Mouse (Mus musculus): ENCODE results near the gene Maml2. TPM values are rescaled to one million over a fixed set of nuclear protein-coding genes. Genes with fewer than 3 reads are reported as not detected.

Maml2 gene
- total and polyA plus RNA-seq, 2 experiments from 2014 or later: 11.4 to 11.6 TPM

DNA sequence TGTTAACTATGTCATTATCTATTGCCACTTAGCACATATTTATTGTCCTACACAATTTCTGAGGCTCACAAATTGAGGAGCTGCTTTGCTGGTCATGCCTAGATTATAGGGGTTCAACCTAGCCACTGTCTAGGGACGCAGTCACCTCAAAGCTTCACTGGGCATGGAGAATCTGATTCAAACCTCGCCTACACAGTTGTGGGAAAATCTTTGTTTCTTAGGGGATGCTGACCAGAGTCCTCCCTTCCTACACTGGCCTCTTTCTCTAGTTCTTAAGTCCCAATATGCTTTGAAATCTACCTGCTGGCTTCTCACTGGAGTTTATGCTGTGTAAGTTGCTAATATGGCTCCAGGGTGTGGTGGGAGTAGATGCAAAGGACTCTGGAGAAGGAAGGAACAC is 21.8 kb downstream of the Maml2 start:
- H3K4me1 ChIP-seq (ENCODE audit: insufficient read depth, low read length): 0 out of 2 replicates have a peak, but pooled peaks cover 5% of the 10 kb centered on the region
- 91% methylated on average over 2 of the region's 2 CpGs for WGBS
- ATAC-seq: no peak

GRCm38 (mm10) chr9:13320800-13321364 is 23.1 kb downstream of the Maml2 start:
- DNase-seq (ENCODE audit: low spot score): no peak
- Histone ChIP-seq H3K9me3 (ENCODE audit: low read length) (no peaks in the 10 kb centered on the region), H3K9ac (replicated peaks; ENCODE audit: low read length) (no peak overlapping the region), H3K36me3 (ENCODE audit: insufficient read depth, low read length) (no peaks in the 10 kb centered on the region), H3K4me2 (ENCODE audit: low read depth, low read length) (no peak overlapping the region), H3K27me3 (ENCODE audit: insufficient read depth, low read length) (no peaks in the 10 kb centered on the region), H3K27ac (no peak overlapping the region), H3K4me3 (ENCODE audit: low read length) (no peak overlapping the region), H3K4me1 (ENCODE audit: insufficient read depth, low read length) (0 out of 2 replicates have a peak, but pooled peaks cover 5% of the 10 kb centered on the region)
- WGBS: 81% methylated on average over 5 of the region's 5 CpGs
- ATAC-seq: no peak
- no peak for TF ChIP-seq CTCF (IDR thresholded peaks at IDR 0.05; ENCODE audit: low read depth)

More for the DNA sequence above, 21.8 kb downstream of the Maml2 start:
- Histone ChIP-seq H3K27me3 (ENCODE audit: insufficient read depth, low read length) (no peaks in the 10 kb centered on the region), H3K4me3 (ENCODE audit: low read length) (no peak overlapping the region), H3K27ac (no peak overlapping the region), H3K9ac (replicated peaks; ENCODE audit: low read length) (no peak overlapping the region), H3K4me2 (ENCODE audit: low read depth, low read length) (no peak overlapping the region), H3K36me3 (ENCODE audit: insufficient read depth, low read length) (no peaks in the 10 kb centered on the region), H3K9me3 (ENCODE audit: low read length) (no peaks in the 10 kb centered on the region)
- TF ChIP-seq CTCF (IDR thresholded peaks at IDR 0.05; ENCODE audit: low read depth): no peak
- no peak for DNase-seq (ENCODE audit: low spot score)

GRCm38 (mm10) chr9:13323074-13323473 is 25.3 kb downstream of the Maml2 start:
- Histone ChIP-seq H3K36me3 (ENCODE audit: insufficient read depth, low read length) (no peaks in the 10 kb centered on the region), H3K27ac (peak overlapping the region; percentile 15; the same call in 1 of the 2 replicates), H3K27me3 (ENCODE audit: insufficient read depth, low read length) (no peaks in the 10 kb centered on the region), H3K4me3 (ENCODE audit: low read length) (no peak overlapping the region), H3K9me3 (ENCODE audit: low read length) (no peaks in the 10 kb centered on the region), H3K4me1 (ENCODE audit: insufficient read depth, low read length) (0 out of 2 replicates have a peak, but pooled peaks cover 5% of the 10 kb centered on the region), H3K9ac (replicated peaks; ENCODE audit: low read length) (no peak overlapping the region), H3K4me2 (ENCODE audit: low read depth, low read length) (no peak overlapping the region)
- no peak for DNase-seq (ENCODE audit: low spot score)
- WGBS: 61% methylated on average over 2 of the region's 2 CpGs
- ATAC-seq: no peak
- no peak for TF ChIP-seq CTCF (IDR thresholded peaks at IDR 0.05; ENCODE audit: low read depth)

DNA sequence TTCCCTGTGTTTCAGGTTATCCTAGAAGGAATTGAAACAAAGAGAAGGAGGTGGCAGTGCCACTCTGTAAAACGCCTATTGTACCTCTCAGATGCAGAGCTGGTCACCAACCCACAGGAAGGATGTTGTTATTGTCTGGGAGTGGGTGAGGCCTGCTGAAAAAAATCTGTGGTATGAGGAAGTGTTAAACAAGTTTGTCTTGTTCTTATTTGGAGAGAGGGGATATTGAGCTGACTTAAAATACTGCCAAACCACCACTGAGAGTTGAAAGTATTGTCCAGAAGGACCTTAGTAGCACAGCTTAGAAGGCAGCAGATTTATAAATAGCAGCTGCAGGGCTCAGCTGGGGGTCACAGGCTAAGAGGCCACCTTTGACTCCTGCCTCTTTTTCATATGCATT is 25.9 kb downstream of the Maml2 start:
- no peak for TF ChIP-seq CTCF (IDR thresholded peaks at IDR 0.05; ENCODE audit: low read depth)
- 0 out of 2 replicates have a peak, but pooled peaks cover 5% of the 10 kb centered on the region for H3K4me1 ChIP-seq (ENCODE audit: insufficient read depth, low read length)
- H3K9me3 ChIP-seq (ENCODE audit: low read length): no peaks in the 10 kb centered on the region
- 11% methylated on average over 1 of the region's 1 CpGs for WGBS
- DNase-seq (ENCODE audit: low spot score) (no peak), ATAC-seq (no peak)
- H3K27ac ChIP-seq: peak overlapping the region; percentile 15; the same call in 1 of the 2 replicates
- H3K4me3 ChIP-seq (ENCODE audit: low read length): no peak overlapping the region
- H3K9ac ChIP-seq (replicated peaks; ENCODE audit: low read length): no peak overlapping the region
- no peaks in the 10 kb centered on the region for H3K36me3 ChIP-seq (ENCODE audit: insufficient read depth, low read length)
- no peaks in the 10 kb centered on the region for H3K27me3 ChIP-seq (ENCODE audit: insufficient read depth, low read length)
- H3K4me2 ChIP-seq (ENCODE audit: low read depth, low read length): no peak overlapping the region

DNA sequence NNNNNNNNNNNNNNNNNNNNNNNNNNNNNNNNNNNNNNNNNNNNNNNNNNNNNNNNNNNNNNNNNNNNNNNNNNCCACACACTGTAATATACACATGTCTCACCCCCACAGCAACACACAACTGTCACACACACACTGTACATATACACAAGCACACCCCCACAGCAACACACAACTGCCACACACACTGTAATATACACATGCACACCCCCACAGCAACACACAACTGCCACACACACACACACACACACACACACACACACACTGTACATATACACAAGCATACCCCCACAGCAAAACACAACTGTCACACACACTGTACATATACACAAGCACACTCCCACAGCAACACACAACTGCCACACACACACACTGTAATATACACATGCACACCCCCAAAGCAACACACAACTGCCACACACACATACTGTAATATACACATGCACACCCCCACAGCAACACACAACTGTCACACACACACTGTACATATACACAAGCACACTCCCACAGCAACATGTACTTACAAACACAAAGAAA is 116.5 kb downstream of the Maml2 start:
- no peak overlapping the region for H3K9ac ChIP-seq (replicated peaks; ENCODE audit: low read length)
- H3K36me3 ChIP-seq (ENCODE audit: insufficient read depth, low read length): no peaks in the 10 kb centered on the region
- H3K4me3 ChIP-seq (ENCODE audit: low read length): no peak overlapping the region
- ATAC-seq (no peak), DNase-seq (ENCODE audit: low spot score) (no peak)
- TF ChIP-seq CTCF (IDR thresholded peaks at IDR 0.05; ENCODE audit: low read depth): no peak
- H3K27ac ChIP-seq: no peak overlapping the region
- no peaks in the 10 kb centered on the region for H3K27me3 ChIP-seq (ENCODE audit: insufficient read depth, low read length)
- H3K9me3 ChIP-seq (ENCODE audit: low read length): no peaks in the 10 kb centered on the region
- no peaks in the 10 kb centered on the region for H3K4me1 ChIP-seq (ENCODE audit: insufficient read depth, low read length)
- H3K4me2 ChIP-seq (ENCODE audit: low read depth, low read length): no peak overlapping the region

- Histone ChIP-seq H3K4me2 (ENCODE audit: low read depth, low read length) (peak overlapping the region; percentile 41), H3K4me3 (ENCODE audit: low read length) (no peak overlapping the region), H3K4me1 (ENCODE audit: insufficient read depth, low read length) (no peaks in the 10 kb centered on the region), H3K9ac (replicated peaks; ENCODE audit: low read length) (no peak overlapping the region; the same call in 1 of the 2 replicates), H3K27ac (peak overlapping the region; percentile 80), H3K9me3 (ENCODE audit: low read length) (no peaks in the 10 kb centered on the region), H3K27me3 (ENCODE audit: insufficient read depth, low read length) (no peaks in the 10 kb centered on the region), H3K36me3 (ENCODE audit: insufficient read depth, low read length) (no peaks in the 10 kb centered on the region)
- DNase-seq (ENCODE audit: low spot score): peak; percentile 90
- WGBS: 12% methylated on average over 7 of the region's 7 CpGs
- ATAC-seq: peak; percentile 98
- TF ChIP-seq CTCF (IDR thresholded peaks at IDR 0.05; ENCODE audit: low read depth): no peak; the same call in 1 of the 2 replicates
Observed at GRCm38 (mm10) chr9:13425031-13425940, 127.5 kb downstream of the Maml2 start.

All from hindbrain, postnatal 0 days (tissue).